Mouse (Mus musculus) bone marrow macrophage, adult 2 months (primary cell): ENCODE measurements around the gene Igf1.

ENCODE experiments used
- CTCF ChIP-seq: IDR thresholded peaks from 2 replicates; pipeline ENCODE4 v1.5.1; 2012; ENCODE audit warnings: low read depth, mild to moderate bottlenecking, low read length, moderate library complexity
- POLR2A ChIP-seq: IDR thresholded peaks from 2 replicates; pipeline ENCODE4 v1.6.1; 2012; ENCODE audit warnings: mild to moderate bottlenecking, low read depth, low read length, borderline replicate concordance

- no peak for TF ChIP-seq CTCF
- no peak for TF ChIP-seq POLR2A
These were observed 15.6 kb upstream of the Igf1 start for GRCm38 (mm10) chr10:87842501-87842900.
